Mouse (Mus musculus): ENCODE data around the gene Tbc1d22a. TPM values are rescaled to one million over a fixed set of nuclear protein-coding genes. Genes with fewer than 3 reads are reported as not detected.

Tbc1d22a gene
- polyA plus RNA-seq, 1 experiment = 48.1 TPM

- no peak for DNase-seq (ENCODE audit: low read depth)
These were observed 63.2 kb downstream of the Tbc1d22a start for GRCm38 (mm10) chr15:86277428-86277827.

- DNase-seq (ENCODE audit: low read depth) = no peak
These were observed 65.1 kb downstream of the Tbc1d22a start for GRCm38 (mm10) chr15:86279059-86279974.

DNA sequence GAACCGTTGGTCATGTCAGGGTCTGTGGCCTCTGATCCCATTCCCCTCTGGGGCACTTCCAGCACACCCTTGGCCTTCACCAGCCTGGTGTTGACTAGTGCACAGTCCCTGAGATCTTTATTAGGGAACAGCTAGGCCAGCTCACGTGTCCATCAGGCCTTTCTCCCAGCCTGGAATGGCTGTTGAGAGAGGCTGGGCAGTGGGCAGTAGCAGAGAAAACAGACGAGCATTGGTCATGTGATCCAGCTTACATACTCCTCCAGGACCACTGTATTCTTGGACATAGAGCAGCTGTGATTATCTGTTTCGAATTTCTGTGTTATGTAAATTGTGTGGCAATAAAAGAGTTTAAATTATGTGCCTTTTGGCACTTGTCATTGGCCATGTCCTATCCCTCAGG lies 65.9 kb downstream of the Tbc1d22a start:
- no peak for DNase-seq (ENCODE audit: low read depth)

GRCm38 (mm10) chr15:86283238-86283637 lies 69.0 kb downstream of the Tbc1d22a start:
- DNase-seq (ENCODE audit: low read depth) = no peak

DNA sequence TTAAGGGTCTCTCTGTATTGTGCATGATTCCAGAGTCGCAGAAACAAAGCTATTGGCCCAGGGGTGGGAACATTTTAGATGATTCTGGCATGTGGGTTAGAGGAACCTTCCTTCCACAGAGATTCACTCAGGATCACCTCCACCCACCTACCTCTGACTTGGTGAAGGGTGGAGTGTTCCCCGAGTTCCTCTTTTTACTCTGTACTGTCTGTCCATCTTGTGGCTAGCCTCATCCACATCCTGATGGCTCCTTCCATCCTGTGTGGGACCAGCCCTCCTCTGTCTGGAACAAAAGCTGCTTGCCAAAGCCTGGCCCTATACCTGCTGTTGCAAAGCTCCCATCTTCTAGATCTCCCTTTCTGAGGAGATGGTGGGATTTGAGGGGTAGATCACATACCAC lies 71.0 kb downstream of the Tbc1d22a start:
- DNase-seq (ENCODE audit: low read depth) = no peak

DNA sequence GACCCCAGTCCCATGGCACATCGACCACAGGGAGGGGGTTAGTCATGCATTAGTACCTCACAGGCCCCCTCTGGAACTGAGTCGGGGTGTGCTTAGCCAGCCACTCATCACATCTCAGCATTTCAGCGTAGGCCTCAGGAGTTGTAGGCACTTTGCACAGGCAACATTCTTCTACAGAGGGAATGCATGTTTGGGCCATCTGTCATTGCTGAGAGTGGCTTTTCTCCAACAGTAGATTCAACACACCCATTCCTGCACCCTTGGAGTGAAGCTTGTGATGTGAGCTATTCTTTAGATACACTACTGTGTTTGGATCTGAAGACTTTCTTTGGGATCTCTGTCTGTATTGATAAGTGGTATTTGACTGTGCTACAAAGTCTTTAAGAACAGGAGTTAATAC lies 75.8 kb downstream of the Tbc1d22a start:
- DNase-seq (ENCODE audit: low read depth) = no peak

GRCm38 (mm10) chr15:86292288-86292687 lies 78.0 kb downstream of the Tbc1d22a start:
- no peak for DNase-seq (ENCODE audit: low read depth)

- DNase-seq (ENCODE audit: low read depth) = no peak
These were observed 80.2 kb downstream of the Tbc1d22a start for GRCm38 (mm10) chr15:86294426-86294825.

DNA sequence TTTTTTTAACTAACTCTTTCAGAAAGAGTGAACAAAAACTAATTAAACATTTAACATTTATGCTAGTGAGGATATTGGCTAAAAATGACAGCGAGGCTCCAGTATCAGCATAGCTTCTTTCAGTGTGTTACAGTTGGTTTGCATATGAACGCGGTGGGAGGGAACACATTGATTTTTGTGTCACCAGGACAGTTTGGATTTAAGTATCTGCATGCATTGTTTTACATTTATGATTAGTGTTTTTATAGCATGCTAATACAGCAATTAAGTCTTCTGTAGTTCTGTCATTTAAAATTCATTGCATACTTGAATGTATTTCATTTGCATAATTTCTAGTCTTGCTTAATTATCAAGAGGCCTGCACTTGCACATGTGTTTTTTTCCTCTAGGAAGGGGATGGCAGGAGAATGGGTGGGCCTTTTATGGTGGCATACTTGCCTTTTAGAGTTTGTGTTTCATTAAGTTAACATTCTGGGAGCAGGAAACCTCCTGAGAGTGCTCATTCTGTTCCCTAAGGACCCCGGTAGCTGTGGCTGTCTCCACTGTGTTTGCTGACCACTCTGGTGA lies 81.5 kb downstream of the Tbc1d22a start:
- DNase-seq (ENCODE audit: low read depth) = no peak

DNA sequence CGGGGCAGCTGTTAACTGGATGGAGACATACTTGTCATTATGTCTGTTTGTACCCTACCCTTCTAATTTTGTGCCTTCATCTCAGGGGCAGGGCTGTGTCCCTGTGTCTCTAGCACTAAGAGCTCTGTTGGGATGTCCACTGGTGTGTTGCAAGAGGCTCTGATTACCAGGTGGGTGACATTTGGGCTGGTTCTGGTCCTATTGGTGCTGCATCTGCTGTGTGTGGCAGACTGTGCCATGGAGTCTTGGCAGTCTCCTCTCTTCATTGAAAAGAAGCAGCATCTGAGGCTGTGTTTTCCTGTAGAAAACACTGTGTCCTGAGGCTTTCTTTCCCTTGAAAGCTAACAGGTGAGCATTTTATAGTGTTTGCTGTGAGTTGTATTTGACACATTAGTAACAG lies 83.0 kb downstream of the Tbc1d22a start:
- no peak for DNase-seq (ENCODE audit: low read depth)

DNA sequence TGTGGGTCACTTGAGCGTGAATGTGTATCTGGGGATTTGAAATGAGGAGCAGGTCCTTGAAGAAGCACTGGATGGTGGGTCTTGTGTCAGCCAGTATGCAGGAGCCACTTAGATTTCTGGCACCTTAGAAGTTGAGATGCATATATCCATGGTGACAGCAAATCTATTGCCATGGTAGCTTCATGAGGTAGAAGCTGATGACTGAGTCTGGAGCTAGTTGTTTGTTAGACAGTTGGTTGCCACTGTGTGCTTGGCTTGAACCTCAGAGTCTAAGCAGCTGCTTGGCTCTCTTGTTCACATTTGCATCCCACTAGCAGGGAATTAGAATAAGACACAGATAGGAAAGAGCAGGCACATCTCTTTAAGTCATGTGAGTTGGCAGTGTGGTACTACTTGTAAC lies 89.6 kb downstream of the Tbc1d22a start:
- DNase-seq (ENCODE audit: low read depth) = no peak

DNA sequence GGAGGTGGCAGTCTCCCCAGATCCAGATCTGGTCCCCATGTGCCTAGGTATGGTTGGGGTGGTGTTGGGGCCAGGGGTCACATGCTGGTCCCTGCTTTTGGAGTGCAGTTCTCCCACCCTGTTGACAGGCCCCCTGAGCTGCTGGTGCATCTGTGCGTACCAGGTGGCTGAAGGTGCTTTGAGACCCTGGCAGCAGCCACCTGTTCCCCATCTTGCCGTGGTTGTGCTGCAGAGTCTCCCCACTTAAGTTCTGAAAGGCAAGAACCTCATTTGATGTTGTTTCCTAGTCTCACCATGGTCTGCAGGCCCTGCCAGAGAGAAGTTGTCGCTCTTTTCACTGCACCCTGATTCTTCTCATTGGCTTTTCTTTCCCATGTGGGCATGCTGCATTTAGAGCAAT lies 90.6 kb downstream of the Tbc1d22a start:
- DNase-seq (ENCODE audit: low read depth) = no peak

DNA sequence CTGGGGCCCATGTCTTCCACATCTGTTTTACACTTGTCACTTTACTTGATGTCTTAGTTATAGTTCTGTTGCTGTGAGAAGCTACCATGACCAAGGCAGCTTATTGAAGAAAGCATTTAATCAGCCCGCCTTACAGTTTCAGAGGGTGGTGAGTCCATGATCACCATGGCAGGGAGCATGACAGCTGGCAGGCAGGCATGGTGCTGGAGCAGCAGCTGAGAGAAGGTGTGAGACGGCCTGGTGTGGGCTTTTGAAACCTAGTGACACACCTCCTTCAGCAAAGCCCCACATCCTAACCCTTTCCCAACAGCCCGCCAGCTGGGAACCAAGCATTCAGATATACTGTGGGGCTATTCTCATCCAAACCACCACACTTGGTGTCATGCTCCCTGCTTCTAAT lies 91.0 kb downstream of the Tbc1d22a start:
- no peak for DNase-seq (ENCODE audit: low read depth)

- DNase-seq (ENCODE audit: low read depth) = no peak
These were observed 95.1 kb downstream of the Tbc1d22a start for GRCm38 (mm10) chr15:86309213-86309829.

DNA sequence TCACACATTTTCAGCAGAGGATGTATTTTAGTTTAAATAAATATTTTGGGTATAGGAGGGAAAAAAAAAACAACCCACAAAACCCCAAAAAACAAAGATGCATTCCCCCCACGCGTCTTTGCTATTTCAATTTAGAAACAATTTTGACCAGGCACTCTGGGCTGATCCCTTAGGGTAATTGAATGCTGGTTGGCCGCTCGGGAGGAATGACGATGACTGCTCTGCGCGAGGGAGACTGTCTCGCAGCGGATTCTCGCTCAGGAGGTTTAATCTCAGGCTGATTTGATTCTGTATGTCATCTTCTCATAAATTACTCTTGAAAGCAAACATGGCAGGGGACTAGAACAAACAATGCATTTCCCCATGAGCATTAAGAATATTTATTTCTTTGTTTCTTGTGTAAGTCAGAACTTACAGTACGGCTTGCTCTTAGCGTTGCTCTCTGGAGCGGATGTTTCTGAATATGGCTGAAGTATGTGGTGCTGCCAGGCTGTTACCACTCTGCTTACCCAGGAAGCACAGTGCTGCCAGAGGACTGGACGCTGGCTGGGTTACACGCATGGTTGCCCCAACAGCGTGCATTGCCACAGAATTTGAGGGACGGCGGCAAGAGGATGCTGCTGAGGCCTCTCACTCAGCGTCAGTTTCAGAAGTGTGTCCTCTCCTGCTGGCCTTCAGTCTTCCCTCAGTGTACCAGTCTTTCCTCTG lies 106.7 kb downstream of the Tbc1d22a start:
- no peak for DNase-seq (ENCODE audit: low read depth)

DNA sequence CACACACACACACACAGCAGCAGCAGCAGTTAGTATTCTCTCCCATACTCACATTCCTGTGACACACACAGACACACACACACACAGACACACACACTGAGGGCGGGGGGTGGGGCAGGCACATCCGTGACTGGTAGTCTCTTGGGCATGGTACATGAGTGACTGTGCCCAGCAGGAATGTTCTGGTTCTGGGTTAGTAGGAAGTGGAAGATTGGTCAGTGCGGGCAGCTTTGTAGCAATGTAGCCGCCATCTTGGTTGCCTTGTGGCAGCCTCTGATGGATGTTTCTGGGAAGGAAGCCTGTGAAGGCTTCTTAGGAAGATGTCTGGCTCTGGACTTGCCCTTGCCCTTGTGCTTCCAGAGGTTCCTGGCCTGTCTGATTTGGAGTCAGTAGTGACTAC lies 112.1 kb downstream of the Tbc1d22a start:
- no peak for DNase-seq (ENCODE audit: low read depth)

GRCm38 (mm10) chr15:86329911-86330310 lies 115.7 kb downstream of the Tbc1d22a start:
- no peak for DNase-seq (ENCODE audit: low read depth)

- no peak for DNase-seq (ENCODE audit: low read depth)
These were observed 116.2 kb downstream of the Tbc1d22a start for GRCm38 (mm10) chr15:86330454-86330853.

DNA sequence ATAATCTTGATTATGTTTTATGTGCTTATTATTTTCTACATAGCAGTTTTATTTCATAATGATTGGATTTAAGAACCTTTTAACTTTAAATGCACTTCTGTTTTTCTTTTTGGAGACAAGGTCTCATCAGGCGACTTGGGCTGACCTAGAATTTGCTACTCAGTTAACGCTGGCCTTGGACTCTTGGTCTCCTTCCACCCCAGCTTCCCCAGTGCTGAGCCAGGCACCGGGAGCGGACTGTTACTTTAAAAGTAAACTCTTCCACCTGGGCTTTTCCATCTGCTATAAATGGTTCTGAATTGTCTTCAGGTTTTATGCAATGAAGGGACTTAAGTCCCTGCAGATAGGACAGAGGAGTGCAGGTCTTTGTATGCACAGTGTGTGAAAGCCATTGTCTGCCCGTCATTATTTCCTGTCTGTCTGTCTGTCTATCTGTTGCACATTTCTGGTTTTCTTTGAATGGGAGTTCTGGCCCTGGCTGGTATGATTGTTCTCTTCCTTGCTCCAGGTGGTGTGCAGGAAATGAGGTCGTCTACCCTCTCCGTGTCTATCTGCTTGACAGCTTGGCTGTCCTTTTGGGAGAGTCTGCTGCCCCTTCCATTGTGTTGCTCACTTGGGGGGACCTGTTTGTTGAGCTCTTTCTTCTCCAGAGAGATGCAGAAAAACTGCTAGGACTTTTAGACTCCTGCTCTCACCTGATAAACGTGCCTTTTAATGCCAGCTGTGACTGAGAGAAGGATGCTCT lies 117.4 kb downstream of the Tbc1d22a start:
- DNase-seq (ENCODE audit: low read depth) = no peak

GRCm38 (mm10) chr15:86333176-86333575 lies 118.9 kb downstream of the Tbc1d22a start:
- no peak for DNase-seq (ENCODE audit: low read depth)

DNA sequence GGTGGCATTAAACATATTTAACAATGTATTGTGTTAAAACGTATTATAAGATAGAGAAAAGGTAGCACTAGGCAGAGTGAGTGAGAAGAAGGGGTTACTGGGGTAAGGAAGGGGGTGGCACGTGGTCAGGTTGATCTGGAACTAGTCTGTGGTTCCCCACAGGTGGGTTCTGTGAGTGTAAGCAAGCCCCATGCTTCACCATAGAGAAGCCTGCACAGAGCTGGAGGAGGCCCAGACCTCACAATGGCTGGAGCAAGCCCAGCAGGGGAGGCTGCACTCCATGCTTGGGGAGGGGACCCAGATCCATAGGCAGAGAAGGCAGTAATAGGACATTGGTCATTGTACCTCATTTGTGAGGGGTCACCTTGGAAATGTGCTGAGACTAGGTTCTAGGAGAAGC lies 119.3 kb downstream of the Tbc1d22a start:
- DNase-seq (ENCODE audit: low read depth) = no peak

DNA sequence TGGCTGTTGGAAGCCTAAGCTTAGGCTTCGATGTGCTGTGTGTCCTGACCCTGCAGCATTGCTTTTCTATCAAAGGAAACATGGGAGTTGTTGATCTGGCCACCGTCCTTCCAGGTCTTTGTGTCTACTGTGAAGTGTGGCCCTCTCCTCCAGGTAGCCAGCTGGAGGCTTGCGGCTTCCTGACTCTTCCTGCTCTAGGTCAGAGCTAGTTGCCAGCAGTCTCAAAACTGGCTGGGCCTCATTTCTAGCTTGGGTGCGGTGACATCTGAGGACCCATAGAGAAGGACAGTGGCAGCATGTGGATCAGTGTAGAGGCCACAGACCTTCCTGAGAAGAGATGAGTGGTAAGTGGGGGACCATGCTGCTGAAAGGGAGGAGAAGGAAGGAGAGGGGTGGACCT lies 120.0 kb downstream of the Tbc1d22a start:
- no peak for DNase-seq (ENCODE audit: low read depth)
